Mouse (Mus musculus) B cell, adult 2 months (primary cell): ENCODE measurements around the gene Ckap5.

ENCODE experiments used
- DNase-seq, 2 experiments: peaks; one replicate each; pipeline ENCODE4 v3.0.0; 2022

The Ckap5 gene

GRCm38 (mm10) chr2:91655827-91656226, 129.3 kb downstream of the Ckap5 start:
- no peak for DNase-seq

- no peak for DNase-seq
These were observed 130.2 kb downstream of the Ckap5 start for GRCm38 (mm10) chr2:91656774-91657173.

- no peak for DNase-seq
These were observed 133.1 kb downstream of the Ckap5 start for GRCm38 (mm10) chr2:91659657-91660056.

- DNase-seq = no peak
These were observed 134.4 kb downstream of the Ckap5 start for GRCm38 (mm10) chr2:91660981-91661380.

- no peak for DNase-seq
These were observed 138.2 kb downstream of the Ckap5 start for GRCm38 (mm10) chr2:91664780-91665179.

GRCm38 (mm10) chr2:91666386-91666910, 139.9 kb downstream of the Ckap5 start:
- DNase-seq = no peak

GRCm38 (mm10) chr2:91667747-91668146, 141.2 kb downstream of the Ckap5 start:
- no peak for DNase-seq

- DNase-seq = no peak
These were observed 142.8 kb downstream of the Ckap5 start for GRCm38 (mm10) chr2:91669326-91669725.

- DNase-seq = no peak
These were observed 143.5 kb downstream of the Ckap5 start for GRCm38 (mm10) chr2:91670038-91670437.
